Mouse (Mus musculus) naive thymus-derived CD4-positive, alpha-beta T cell, adult 2 months (primary cell): ENCODE data around the gene Klf9.

Experiments used
- DNase-seq: peaks from one replicate; pipeline ENCODE4 v3.0.0-alpha.2; 2011; ENCODE audit warnings: low read depth

Klf9 gene

GRCm38 (mm10) chr19:23164651-23165240 is 23.7 kb downstream of the Klf9 start:
- DNase-seq = no peak

- no peak for DNase-seq
These were observed 25.7 kb downstream of the Klf9 start for GRCm38 (mm10) chr19:23166550-23167284.

GRCm38 (mm10) chr19:23168899-23169658 is 28.1 kb downstream of the Klf9 start:
- no peak for DNase-seq

- no peak for DNase-seq
These were observed 28.6 kb downstream of the Klf9 start for GRCm38 (mm10) chr19:23169659-23170050.

GRCm38 (mm10) chr19:23170476-23170875 is 29.4 kb downstream of the Klf9 start:
- DNase-seq = no peak

GRCm38 (mm10) chr19:23171136-23171535 is 30.1 kb downstream of the Klf9 start:
- no peak for DNase-seq

GRCm38 (mm10) chr19:23175090-23175489 is 34.1 kb downstream of the Klf9 start:
- DNase-seq = no peak

- no peak for DNase-seq
These were observed 34.5 kb downstream of the Klf9 start for GRCm38 (mm10) chr19:23175511-23175910.

GRCm38 (mm10) chr19:23178533-23178932 is 37.5 kb downstream of the Klf9 start:
- no peak for DNase-seq

GRCm38 (mm10) chr19:23183493-23183892 is 42.5 kb downstream of the Klf9 start:
- no peak for DNase-seq

- DNase-seq = no peak
These were observed 43.0 kb downstream of the Klf9 start for GRCm38 (mm10) chr19:23184068-23184467.

GRCm38 (mm10) chr19:23187732-23188131 is 46.7 kb downstream of the Klf9 start:
- no peak for DNase-seq

GRCm38 (mm10) chr19:23188986-23189385 is 48.0 kb downstream of the Klf9 start:
- no peak for DNase-seq

- DNase-seq = no peak
These were observed 48.7 kb downstream of the Klf9 start for GRCm38 (mm10) chr19:23189744-23190143.

- no peak for DNase-seq
These were observed 50.5 kb downstream of the Klf9 start for GRCm38 (mm10) chr19:23191486-23191885.

- no peak for DNase-seq
These were observed 52.0 kb downstream of the Klf9 start for GRCm38 (mm10) chr19:23193076-23193475.

- DNase-seq = no peak
These were observed 61.1 kb downstream of the Klf9 start for GRCm38 (mm10) chr19:23202106-23202505.

GRCm38 (mm10) chr19:23203505-23204053 is 62.6 kb downstream of the Klf9 start:
- DNase-seq = no peak

- no peak for DNase-seq
These were observed 70.3 kb downstream of the Klf9 start for GRCm38 (mm10) chr19:23211325-23211724.

GRCm38 (mm10) chr19:23214326-23214725 is 73.3 kb downstream of the Klf9 start:
- DNase-seq = no peak
